Comparison of ENCODE assay signal across 22 mouse cellular contexts in genomic region chr6:114402161-114402560, GRCm38 (mm10). TPM values are rescaled to one million over a fixed set of nuclear protein-coding genes. Genes with fewer than 3 reads are reported as not detected.
A peak's percentile ranks its signal among the peaks of the same experiment; 100 is the strongest.
DNase-seq lines count a peak whose midpoint lies in the region; ATAC-seq and TF ChIP-seq lines count a peak whose summit lies in the region.
"Had no signal": no experiment of that assay in that cellular context is flagged by ENCODE, and none has a peak within 500 bp of the region (broad histone marks: within the 10 kb centered on the region; RNA-seq: fewer than 3 reads in every experiment).

No protein-coding gene starts in this region.

- peak; percentile 23 for DNase-seq in hindbrain, embryonic 11.5 days (ENCODE audit: low spot score)
- DNase-seq in hindbrain, embryonic 10.5 days (ENCODE audit: low spot score) = no peak
- no peak for DNase-seq in liver, postnatal 0 days
- DNase-seq in liver = no peak
- peak; percentile 8 for DNase-seq in CH12.LX (ENCODE audit: extremely low read depth)
- DNase-seq in induced T-regulatory cell, adult 2 months (ENCODE audit: low read depth) = peak; percentile 29
- DNase-seq in spleen, postnatal 4 days (ENCODE audit: low spot score in 2 of 2) = no peak
- DNase-seq in urinary bladder, postnatal 36 days (ENCODE audit: low spot score in 2 of 2) = no peak
- DNase-seq: cerebellum, postnatal 10 days; heart, postnatal 4 days; lung, adult 2 months; right cerebral cortex, adult 18-20 months; thymus, postnatal 14 days had no signal

- no peak overlapping the region for H3K27ac ChIP-seq in hindbrain, embryonic 11.5 days (ENCODE audit: low read depth, low read length)
- no peak overlapping the region for H3K27ac ChIP-seq in hindbrain, embryonic 10.5 days
- no peak overlapping the region for H3K27ac ChIP-seq in liver, postnatal 0 days (ENCODE audit: low read depth)
- H3K27ac ChIP-seq in CH12.LX (ENCODE audit: insufficient read depth, low read depth) = no peak overlapping the region
- H3K27ac ChIP-seq: forebrain, embryonic 10.5 days; kidney, embryonic 15.5 days; midbrain, embryonic 12.5 days; neural tube, embryonic 15.5 days had no signal

- TF ChIP-seq CTCF in liver, postnatal 0 days (IDR thresholded peaks at IDR 0.05; ENCODE audit: low read depth) = peak; percentile 42
- peak in 1 of 2 experiments; percentile 42; a peak in 2 of 4 replicates for TF ChIP-seq CTCF in CH12.LX (conservative IDR thresholded peaks at IDR 0.05 in 1 of 2, IDR thresholded peaks at IDR 0.05 in 1 of 2; ENCODE audit: low read depth in 2 of 2, low read length in 2 of 2)

- H3K4me3 ChIP-seq in hindbrain, embryonic 11.5 days (ENCODE audit: low read depth, low read length) = no peak overlapping the region
- no peak overlapping the region for H3K4me3 ChIP-seq in hindbrain, embryonic 10.5 days
- H3K4me3 ChIP-seq in liver, postnatal 0 days (ENCODE audit: low read depth, low read length) = no peak overlapping the region
- H3K4me3 ChIP-seq in CH12.LX (replicated peaks in 1 of 3; ENCODE audit: low read depth in 2 of 3, low read length in 2 of 3, poor library complexity in 1 of 3) = no peak overlapping the region
- H3K4me3 ChIP-seq: forebrain, embryonic 10.5 days; kidney, embryonic 15.5 days; midbrain, embryonic 12.5 days; myocyte; neural tube, embryonic 15.5 days had no signal

- H3K4me2 ChIP-seq in hindbrain, embryonic 11.5 days (replicated peaks; ENCODE audit: low read depth, low read length) = no peak overlapping the region
- no peak overlapping the region for H3K4me2 ChIP-seq in liver, postnatal 0 days (ENCODE audit: low read depth, low read length)
- no peak overlapping the region for H3K4me2 ChIP-seq in CH12.LX (ENCODE audit: insufficient read depth, low read depth, poor library complexity, severe bottlenecking)
- H3K4me2 ChIP-seq: heart, embryonic 11.5 days; kidney, embryonic 15.5 days; midbrain, embryonic 12.5 days; neural tube, embryonic 15.5 days had no signal

- TF ChIP-seq POLR2A in CH12.LX (IDR thresholded peaks at IDR 0.05; ENCODE audit: low read depth, low read length) = no peak

- 86% methylated on average over 2 of the region's 2 CpGs for WGBS in hindbrain, embryonic 11.5 days
- WGBS in hindbrain, embryonic 10.5 days = 83% methylated on average over 2 of the region's 2 CpGs
- 71% methylated on average over 2 of the region's 2 CpGs for WGBS in liver, postnatal 0 days (ENCODE audit: insufficient replicate concordance)

- peaks cover 25% of the 10 kb centered on the region for H3K27me3 ChIP-seq in hindbrain, embryonic 11.5 days (ENCODE audit: control insufficient read depth, insufficient read depth, low read length)
- peaks cover 45% of the 10 kb centered on the region for H3K27me3 ChIP-seq in hindbrain, embryonic 10.5 days (ENCODE audit: insufficient read depth, poor library complexity, severe bottlenecking)
- H3K27me3 ChIP-seq in liver, postnatal 0 days (ENCODE audit: insufficient read depth, low read length) = peaks cover 39% of the 10 kb centered on the region
- peaks cover 55% of the 10 kb centered on the region for H3K27me3 ChIP-seq in CH12.LX (replicated peaks)

- no peak overlapping the region for H3K9ac ChIP-seq in hindbrain, embryonic 11.5 days (ENCODE audit: low read depth, low read length)
- H3K9ac ChIP-seq in liver, postnatal 0 days (replicated peaks) = no peak overlapping the region
- H3K9ac ChIP-seq in CH12.LX (ENCODE audit: insufficient read depth, low read depth) = no peak overlapping the region
- H3K9ac ChIP-seq: kidney, embryonic 15.5 days; midbrain, embryonic 12.5 days; neural tube, embryonic 15.5 days had no signal

- in situ Hi-C loops in CH12.LX (cut with MboI; ENCODE audit: low pct_ligation_motif_present, low pct_unique_long_range_greater_than_20kb, low sequenced_read_pairs) = no loop called here

- H3K36me3 ChIP-seq in hindbrain, embryonic 11.5 days (ENCODE audit: control insufficient read depth, insufficient read depth, low read length) = no peaks in the 10 kb centered on the region
- H3K36me3 ChIP-seq in hindbrain, embryonic 10.5 days = no peaks in the 10 kb centered on the region
- no peaks in the 10 kb centered on the region for H3K36me3 ChIP-seq in liver, postnatal 0 days (replicated peaks; ENCODE audit: insufficient read depth, low read length)
- no peaks in the 10 kb centered on the region for H3K36me3 ChIP-seq in CH12.LX (replicated peaks in 1 of 2; ENCODE audit: control insufficient read depth in 1 of 2, insufficient read depth in 1 of 2, low read length in 1 of 2)
- H3K36me3 ChIP-seq: forebrain, embryonic 10.5 days; kidney, embryonic 15.5 days; midbrain, embryonic 12.5 days; neural tube, embryonic 15.5 days had no signal

- H3K79me2 ChIP-seq in CH12.LX (replicated peaks; ENCODE audit: control insufficient read depth, extremely low read depth, insufficient read depth, poor library complexity, severe bottlenecking) = no peaks in the 10 kb centered on the region

- no peak for TF ChIP-seq EP300 in liver, postnatal 0 days (IDR thresholded peaks at IDR 0.05; ENCODE audit: low read depth)
- no peak for TF ChIP-seq EP300 in CH12.LX (IDR thresholded peaks at IDR 0.05; ENCODE audit: low read length)

- dilution Hi-C loops in CH12.LX (cut with MboI; ENCODE audit: extremely low pct_ligation_motif_present, extremely low pct_unique_long_range_greater_than_20kb, low sequenced_read_pairs) = no loop called here

- no peaks in the 10 kb centered on the region for H3K9me3 ChIP-seq in hindbrain, embryonic 11.5 days (ENCODE audit: control insufficient read depth, low read length)
- H3K9me3 ChIP-seq in hindbrain, embryonic 10.5 days = no peaks in the 10 kb centered on the region
- H3K9me3 ChIP-seq in liver, postnatal 0 days (ENCODE audit: low read length) = no peaks in the 10 kb centered on the region
- peaks cover 5% of the 10 kb centered on the region for H3K9me3 ChIP-seq in CH12.LX (replicated peaks; ENCODE audit: low read length)
- H3K9me3 ChIP-seq: forebrain, embryonic 10.5 days; kidney, embryonic 15.5 days; midbrain, embryonic 12.5 days; neural tube, embryonic 15.5 days had no signal

- ATAC-seq in hindbrain, embryonic 11.5 days (ENCODE audit: low FRiP score) = no peak
- no peak for ATAC-seq in liver, postnatal 0 days
- ATAC-seq: activated CD4-positive, CD25-positive, alpha-beta regulatory T cell, adult 4 months had no signal

- TF ChIP-seq RAD21 in CH12.LX (IDR thresholded peaks at IDR 0.05; ENCODE audit: low read depth, low read length) = peak; percentile 3; the same call in 1 of the 2 replicates

- peaks cover 2% of the 10 kb centered on the region; the same call in 1 of the 2 replicates for H3K4me1 ChIP-seq in hindbrain, embryonic 11.5 days (replicated peaks; ENCODE audit: control insufficient read depth, insufficient read depth, low read length)
- peaks cover 25% of the 10 kb centered on the region for H3K4me1 ChIP-seq in hindbrain, embryonic 10.5 days (replicated peaks)
- H3K4me1 ChIP-seq in liver, postnatal 0 days (ENCODE audit: insufficient read depth) = peaks cover 6% of the 10 kb centered on the region
- H3K4me1 ChIP-seq in CH12.LX (ENCODE audit: control insufficient read depth in 1 of 2, insufficient read depth in 2 of 2) = no peaks in the 10 kb centered on the region

TF ChIP-seq in CH12.LX, 34 proteins besides CTCF, POLR2A, EP300 and RAD21:
- TF ChIP-seq ZNF384 (IDR thresholded peaks at IDR 0.05; ENCODE audit: low read depth, low read length) = no peak
- TF ChIP-seq ZMIZ1 (IDR thresholded peaks at IDR 0.05; ENCODE audit: low read depth, low read length) = no peak
- no peak for TF ChIP-seq TCF12 (IDR thresholded peaks at IDR 0.05; ENCODE audit: low read depth, low read length)
- TF ChIP-seq MAZ (IDR thresholded peaks at IDR 0.05; ENCODE audit: low read depth, low read length) = no peak
- TF ChIP-seq CHD1 (IDR thresholded peaks at IDR 0.05; ENCODE audit: low read depth, low read length) = no peak
- no peak for TF ChIP-seq IRF4 (IDR thresholded peaks at IDR 0.05; ENCODE audit: low read depth, low read length)
- no peak for TF ChIP-seq SIN3A (IDR thresholded peaks at IDR 0.05; ENCODE audit: low read length)
- no peak for TF ChIP-seq MEF2A (IDR thresholded peaks at IDR 0.05; ENCODE audit: borderline replicate concordance, low read depth, low read length)
- TF ChIP-seq NRF1 (IDR thresholded peaks at IDR 0.05; ENCODE audit: low read depth, low read length) = no peak
- no peak for TF ChIP-seq USF1 (IDR thresholded peaks at IDR 0.05; ENCODE audit: low read depth, low read length)
- TF ChIP-seq SMC3 (IDR thresholded peaks at IDR 0.05; ENCODE audit: low read depth, low read length) = no peak
TF ChIP-seq in CH12.LX: peak in this region for 0.

RNA-seq across cellular contexts. Expression of gene Hrh1, which starts 4.4 kb away (rescaled TPM):
- polyA plus RNA-seq in hindbrain, embryonic 11.5 days (2014; fragmentation: Nextera tagmentation; extraction: Ambion mirVana) = 0.08 and 0.35 TPM in 2 replicates
- polyA plus RNA-seq in hindbrain, embryonic 10.5 days (2016; fragmentation: Nextera tagmentation; extraction: Ambion mirVana) = 0.16 and 0.22 TPM in 2 replicates
- polyA plus RNA-seq in liver, postnatal 0 days (2015; fragmentation: Nextera tagmentation; extraction: Ambion mirVana) = not detected in 2 replicates
- not detected in 2 replicates for total RNA-seq in CH12.LX (2012; rRNA removed)
- total RNA-seq in CH12.LX (2014; rRNA removed) = not detected in 2 replicates
- polyA plus RNA-seq in CH12.LX (2012; ENCODE audit: insufficient read length, low read depth) = not detected in 2 replicates
- polyA plus RNA-seq: activated CD4-positive, CD25-positive, alpha-beta regulatory T cell, adult 4 months; embryonic facial prominence, embryonic 14.5 days; heart, embryonic 11.5 days; limb, embryonic 11.5 days had no signal

Comparison
In these comparisons a context has a peak if more than half of its experiments do, and no peak if none do; other contexts are left out.
1. DNase-seq: peak in hindbrain, embryonic 11.5 days (single experiment), CH12.LX (single experiment) and induced T-regulatory cell, adult 2 months (single experiment); none in hindbrain, embryonic 10.5 days (single experiment), liver, postnatal 0 days (single experiment), liver (single experiment), spleen, postnatal 4 days (0 of 2) and urinary bladder, postnatal 36 days (0 of 2).